Mouse (Mus musculus) bone marrow macrophage, adult 2 months (primary cell): ENCODE results near the gene Foxs1. TPM values are rescaled to one million over a fixed set of nuclear protein-coding genes. Genes with fewer than 3 reads are reported as not detected.

Source experiments
- H3K27ac ChIP-seq: 2 replicates; pipeline ENCODE4 v1.5.1; 2012; ENCODE audit warnings: low read depth, low read length; ENCODE audit not compliant: insufficient read depth
- H3K4me1 ChIP-seq: 2 replicates; pipeline ENCODE4 v1.6.1; 2012; ENCODE audit warnings: low read length; ENCODE audit not compliant: control insufficient read depth, insufficient read depth
- H3K4me3 ChIP-seq: 2 replicates; pipeline ENCODE4 v1.5.1; 2012; ENCODE audit warnings: mild to moderate bottlenecking, low read length, moderate library complexity; ENCODE audit not compliant: insufficient read depth
- CTCF ChIP-seq: IDR thresholded peaks from 2 replicates; pipeline ENCODE4 v1.5.1; 2012; ENCODE audit warnings: low read depth, mild to moderate bottlenecking, low read length, moderate library complexity
- POLR2A ChIP-seq: IDR thresholded peaks from 2 replicates; pipeline ENCODE4 v1.6.1; 2012; ENCODE audit warnings: mild to moderate bottlenecking, low read depth, low read length, borderline replicate concordance
- polyA plus RNA-seq: library from polyadenylated mRNA; stranded (reverse); fragments of >200 nt; gene quantifications from 2 replicates; pipeline ENCODE4 v1.2.4, GENCODE M21; 2012; ENCODE audit not compliant: missing spikeins, insufficient read depth, insufficient read length

Foxs1 gene
- polyA plus RNA-seq, 1 experiment = not detected

- H3K4me1 ChIP-seq = no peaks in the 10 kb centered on the region
- H3K27ac ChIP-seq = no peak overlapping the region
- no peak for TF ChIP-seq POLR2A
- no peak overlapping the region for H3K4me3 ChIP-seq
Measured at GRCm38 (mm10) chr2:152947098-152947497, 14.1 kb upstream of the Foxs1 start.

- TF ChIP-seq CTCF (no peak), POLR2A (no peak)
- Histone ChIP-seq H3K4me1 (0 out of 2 replicates have a peak, but pooled peaks cover 3% of the 10 kb centered on the region), H3K4me3 (no peak overlapping the region), H3K27ac (no peak overlapping the region)
Measured at GRCm38 (mm10) chr2:152944013-152944412, 11.0 kb upstream of the Foxs1 start.

GRCm38 (mm10) chr2:152943568-152943967, 10.6 kb upstream of the Foxs1 start:
- Histone ChIP-seq H3K4me3 (no peak overlapping the region), H3K27ac (no peak overlapping the region), H3K4me1 (0 out of 2 replicates have a peak, but pooled peaks cover 3% of the 10 kb centered on the region)
- no peak for TF ChIP-seq CTCF
- no peak for TF ChIP-seq POLR2A

GRCm38 (mm10) chr2:152942898-152943515, 10.0 kb upstream of the Foxs1 start:
- Histone ChIP-seq H3K4me1 (0 out of 2 replicates have a peak, but pooled peaks cover 3% of the 10 kb centered on the region), H3K27ac (no peak overlapping the region), H3K4me3 (peak overlapping the region; percentile 33)
- no peak for TF ChIP-seq CTCF
- TF ChIP-seq POLR2A = no peak

- no peak overlapping the region for H3K4me3 ChIP-seq
- 0 out of 2 replicates have a peak, but pooled peaks cover 3% of the 10 kb centered on the region for H3K4me1 ChIP-seq
- no peak for TF ChIP-seq POLR2A
- TF ChIP-seq CTCF = no peak
- no peak overlapping the region for H3K27ac ChIP-seq
Measured at GRCm38 (mm10) chr2:152941776-152942175, 8.8 kb upstream of the Foxs1 start.

- Histone ChIP-seq H3K4me3 (no peak overlapping the region), H3K27ac (no peak overlapping the region), H3K4me1 (0 out of 2 replicates have a peak, but pooled peaks cover 3% of the 10 kb centered on the region)
- TF ChIP-seq POLR2A (no peak), CTCF (no peak)
Measured at GRCm38 (mm10) chr2:152941106-152941505, 8.1 kb upstream of the Foxs1 start.

GRCm38 (mm10) chr2:152939846-152940245, 6.8 kb upstream of the Foxs1 start:
- H3K27ac ChIP-seq = no peak overlapping the region
- no peak for TF ChIP-seq POLR2A
- TF ChIP-seq CTCF = peak; percentile 90
- no peak overlapping the region for H3K4me3 ChIP-seq
- H3K4me1 ChIP-seq = 0 out of 2 replicates have a peak, but pooled peaks cover 3% of the 10 kb centered on the region

- TF ChIP-seq POLR2A (no peak), CTCF (peak; percentile 83)
- Histone ChIP-seq H3K27ac (no peak overlapping the region), H3K4me1 (peaks cover 28% of the 10 kb centered on the region)
Measured at GRCm38 (mm10) chr2:152933614-152934013, 606 bp upstream of the Foxs1 start.

GRCm38 (mm10) chr2:152931456-152932160, 1.4 kb downstream of the Foxs1 start:
- no peak overlapping the region for H3K4me3 ChIP-seq
- TF ChIP-seq CTCF (no peak), POLR2A (no peak)
- peaks cover 46% of the 10 kb centered on the region for H3K4me1 ChIP-seq
- no peak overlapping the region for H3K27ac ChIP-seq

More at GRCm38 (mm10) chr2:152933614-152934013, 606 bp upstream of the Foxs1 start:
- H3K4me3 ChIP-seq = no peak overlapping the region

- H3K27ac ChIP-seq = no peak overlapping the region
- peaks cover 59% of the 10 kb centered on the region for H3K4me1 ChIP-seq
- H3K4me3 ChIP-seq = no peak overlapping the region
- TF ChIP-seq POLR2A = no peak
- TF ChIP-seq CTCF = no peak
Measured at GRCm38 (mm10) chr2:152930276-152930675, 2.7 kb downstream of the Foxs1 start.
